In genomic region chr1:125561841-125562240, GRCm38 (mm10) we compare ENCODE assay signal across 8 mouse cellular contexts. TPM values are rescaled to one million over a fixed set of nuclear protein-coding genes. Genes with fewer than 3 reads are reported as not detected.
DNase-seq lines count a peak whose midpoint lies in the region; ATAC-seq and TF ChIP-seq lines count a peak whose summit lies in the region.

No protein-coding gene starts in this region.

- no peak; the same call in 1 of the 2 replicates for TF ChIP-seq EP300 in heart, postnatal 0 days (IDR thresholded peaks at IDR 0.05; ENCODE audit: low read depth)
- TF ChIP-seq EP300 in liver, postnatal 0 days (IDR thresholded peaks at IDR 0.05; ENCODE audit: low read depth): no peak

- H3K9me3 ChIP-seq in kidney, embryonic 16.5 days (ENCODE audit: low read length): no peaks in the 10 kb centered on the region
- no peaks in the 10 kb centered on the region for H3K9me3 ChIP-seq in heart, postnatal 0 days (replicated peaks; ENCODE audit: control insufficient read depth, low read length)
- no peaks in the 10 kb centered on the region for H3K9me3 ChIP-seq in liver, postnatal 0 days (ENCODE audit: low read length)

- H3K4me3 ChIP-seq in kidney, embryonic 16.5 days (ENCODE audit: low read length): peak overlapping the region; percentile 94
- peak overlapping the region; percentile 70 for H3K4me3 ChIP-seq in heart, postnatal 0 days (ENCODE audit: low read depth, low read length)
- peak overlapping the region; percentile 85 for H3K4me3 ChIP-seq in liver, postnatal 0 days (ENCODE audit: low read depth, low read length)

- peak overlapping the region; percentile 93 for H3K9ac ChIP-seq in kidney, embryonic 16.5 days (replicated peaks; ENCODE audit: low read length)
- H3K9ac ChIP-seq in heart, postnatal 0 days (replicated peaks; ENCODE audit: low read depth, low read length): peak overlapping the region; percentile 89
- peak overlapping the region; percentile 91 for H3K9ac ChIP-seq in liver, postnatal 0 days (replicated peaks)

- no peak for ATAC-seq in kidney, embryonic 16.5 days (ENCODE audit: low FRiP score, low TSS enrichment)
- no peak for ATAC-seq in heart, postnatal 0 days (ENCODE audit: insufficient read depth, low read depth)
- no peak for ATAC-seq in liver, postnatal 0 days

- peak overlapping the region; percentile 81 for H3K4me2 ChIP-seq in kidney, embryonic 16.5 days (replicated peaks; ENCODE audit: low read depth, low read length)
- peak overlapping the region; percentile 63 for H3K4me2 ChIP-seq in heart, postnatal 0 days (ENCODE audit: low read depth, low read length)
- H3K4me2 ChIP-seq in liver, postnatal 0 days (ENCODE audit: low read depth, low read length): peak overlapping the region; percentile 86

- no peak for DNase-seq in kidney, postnatal 14 days
- DNase-seq in cerebellum, postnatal 14 days: peak; percentile 9 to 16
- peak; percentile 34 for DNase-seq in heart, postnatal 0 days (ENCODE audit: low spot score)
- no peak for DNase-seq in liver, postnatal 0 days
- DNase-seq in layer of hippocampus, postnatal 14 days (ENCODE audit: low spot score in 2 of 2): no peak
- DNase-seq in urinary bladder, postnatal 25 days (ENCODE audit: low spot score): no peak
- no peak for DNase-seq in adrenal gland, postnatal 25 days

- H3K27me3 ChIP-seq in kidney, embryonic 16.5 days (ENCODE audit: insufficient read depth, low read length): no peaks in the 10 kb centered on the region
- H3K27me3 ChIP-seq in heart, postnatal 0 days (ENCODE audit: control insufficient read depth, insufficient read depth, low read length): no peaks in the 10 kb centered on the region
- H3K27me3 ChIP-seq in liver, postnatal 0 days (ENCODE audit: insufficient read depth, low read length): no peaks in the 10 kb centered on the region

- no peak overlapping the region for H3K27ac ChIP-seq in kidney, embryonic 16.5 days (ENCODE audit: low read length)
- peak overlapping the region; percentile 92 for H3K27ac ChIP-seq in heart, postnatal 0 days (ENCODE audit: low read depth)
- peak overlapping the region; percentile 87; the same call in 1 of the 2 replicates for H3K27ac ChIP-seq in liver, postnatal 0 days (ENCODE audit: low read depth)

- H3K4me1 ChIP-seq in kidney, embryonic 16.5 days (ENCODE audit: insufficient read depth, low read length): peaks cover 16% of the 10 kb centered on the region
- H3K4me1 ChIP-seq in heart, postnatal 0 days (ENCODE audit: control insufficient read depth, insufficient read depth): peaks cover 13% of the 10 kb centered on the region; the same call in 1 of the 2 replicates
- H3K4me1 ChIP-seq in liver, postnatal 0 days (ENCODE audit: insufficient read depth): peaks cover 6% of the 10 kb centered on the region

- no peak for TF ChIP-seq CTCF in heart, postnatal 0 days (IDR thresholded peaks at IDR 0.05; ENCODE audit: low read depth)
- no peak for TF ChIP-seq CTCF in liver, postnatal 0 days (IDR thresholded peaks at IDR 0.05; ENCODE audit: low read depth)

- WGBS in kidney, embryonic 16.5 days: 75% methylated on average over 4 of the region's 4 CpGs
- WGBS in heart, postnatal 0 days: 51% methylated on average over 4 of the region's 4 CpGs
- WGBS in liver, postnatal 0 days (ENCODE audit: insufficient replicate concordance): 73% methylated on average over 4 of the region's 4 CpGs

- H3K36me3 ChIP-seq in kidney, embryonic 16.5 days (ENCODE audit: insufficient read depth, low read length): peaks cover 7% of the 10 kb centered on the region; the same call in 1 of the 2 replicates
- peaks cover 32% of the 10 kb centered on the region for H3K36me3 ChIP-seq in heart, postnatal 0 days (replicated peaks; ENCODE audit: control insufficient read depth, insufficient read depth, low read length)
- H3K36me3 ChIP-seq in liver, postnatal 0 days (replicated peaks; ENCODE audit: insufficient read depth, low read length): 0 out of 2 replicates have a peak, but pooled peaks cover 7% of the 10 kb centered on the region

RNA-seq across cellular contexts. Expression of gene Slc35f5, which starts 1.4 kb away (rescaled TPM):
- 56.1 and 59.6 TPM in 2 replicates for polyA plus RNA-seq in kidney, embryonic 16.5 days (2015; fragmentation: Nextera tagmentation; extraction: Ambion mirVana)
- 67.3 and 78.8 TPM in 2 replicates for total RNA-seq in heart, postnatal 0 days (2014; rRNA removed; ENCODE audit: low replicate concordance)
- polyA plus RNA-seq in heart, postnatal 0 days (2015; fragmentation: Nextera tagmentation; extraction: Ambion mirVana): 80.8 and 99.2 TPM in 2 replicates
- 25.4 and 26.6 TPM in 2 replicates for polyA plus RNA-seq in liver, postnatal 0 days (2015; fragmentation: Nextera tagmentation; extraction: Ambion mirVana)
- 10 to 100 TPM; 33.1 to 34.1 TPM for total RNA-seq in layer of hippocampus, postnatal 14 days (2021)
- 41.3 and 56.2 TPM in 2 replicates for total RNA-seq in adrenal gland, postnatal 25 days (2021)

Comparison
In these comparisons a context has a peak if more than half of its experiments do, and no peak if none do; other contexts are left out.
1. DNase-seq: peak in cerebellum, postnatal 14 days (2 of 2) and heart, postnatal 0 days (single experiment); none in kidney, postnatal 14 days (single experiment), liver, postnatal 0 days (single experiment), layer of hippocampus, postnatal 14 days (0 of 2), urinary bladder, postnatal 25 days (single experiment) and adrenal gland, postnatal 25 days (single experiment).
2. Peak in every context shown above with its lines, with median percentiles within 50 percentile points of each other: H3K4me2 ChIP-seq, H3K4me3 ChIP-seq and H3K9ac ChIP-seq.